Mouse (Mus musculus) forebrain, embryonic 11.5 days (tissue): ENCODE data around the gene Ciz1. TPM values are rescaled to one million over a fixed set of nuclear protein-coding genes. Genes with fewer than 3 reads are reported as not detected.

Experiments used
- ATAC-seq: fragments of 200-750 bp; cut with Nextera tagmentation; replicated peaks from 2 replicates; pipeline ENCODE4 v1.8.0; 2017; ENCODE audit warnings: moderate TSS enrichment; ENCODE audit not compliant: low FRiP score
- DNase-seq: peaks from one replicate; pipeline ENCODE4 v3.0.0-alpha.2; 2017; ENCODE audit warnings: low spot score
- H3K27ac ChIP-seq: fragments of 300-500 bp; sonication (generic); 2 replicates; pipeline ENCODE4 v1.5.1; 2014; ENCODE audit warnings: low read depth, low read length
- H3K27me3 ChIP-seq: fragments of 300-500 bp; sonication (generic); 2 replicates; pipeline ENCODE4 v1.6.1; 2014; ENCODE audit warnings: mild to moderate bottlenecking, low read length, mixed read lengths; ENCODE audit not compliant: control insufficient read depth, insufficient read depth
- H3K36me3 ChIP-seq: fragments of 300-500 bp; sonication (generic); 2 replicates; pipeline ENCODE4 v1.6.1; 2014; ENCODE audit warnings: mild to moderate bottlenecking, low read length, moderate library complexity, mixed read lengths; ENCODE audit not compliant: control insufficient read depth, insufficient read depth
- H3K4me1 ChIP-seq: fragments of 300-500 bp; sonication (generic); replicated peaks from 2 replicates; pipeline ENCODE4 v1.6.1; 2014; ENCODE audit warnings: low read length, mixed read lengths; ENCODE audit not compliant: control insufficient read depth, insufficient read depth
- H3K4me2 ChIP-seq: fragments of 300-500 bp; sonication (generic); 2 replicates; pipeline ENCODE4 v1.6.1; 2014; ENCODE audit warnings: low read depth, mild to moderate bottlenecking, low read length, moderate library complexity, mixed read lengths; ENCODE audit not compliant: severe bottlenecking
- H3K4me3 ChIP-seq: fragments of 300-500 bp; sonication (generic); 2 replicates; pipeline ENCODE4 v1.5.1; 2014; ENCODE audit warnings: low read depth, low read length
- H3K9ac ChIP-seq: fragments of 300-500 bp; sonication (generic); 2 replicates; pipeline ENCODE4 v1.6.1; 2014; ENCODE audit warnings: low read length
- H3K9me3 ChIP-seq: fragments of 300-500 bp; sonication (generic); 2 replicates; pipeline ENCODE4 v1.6.1; 2016; ENCODE audit warnings: low read length, mixed read lengths; ENCODE audit not compliant: control insufficient read depth
- WGBS: fragments of 180-500 bp; shearing (Covaris S2); extraction: QIAGEN DNeasy Blood & Tissue Kit; methylation state at CpG from one replicate; pipeline ENCODE4 v1.1.7; 2014; 5-methylcytosine and 5-hydroxymethylcytosine counted together
- polyA plus RNA-seq: library from polyadenylated mRNA; unstranded; fragments of >200 nt; fragmentation: Nextera tagmentation; extraction: Ambion mirVana; gene quantifications from 2 replicates; pipeline ENCODE4 v1.2.1, GENCODE M21; 2014

The Ciz1 gene
- polyA plus RNA-seq, 1 experiment from 2014 or later = 69.0 TPM

GRCm38 (mm10) chr2:32317791-32318417 is 34.2 kb upstream of the Ciz1 start:
- Histone ChIP-seq H3K9ac (peak overlapping the region; percentile 28), H3K36me3 (no peaks in the 10 kb centered on the region), H3K9me3 (no peaks in the 10 kb centered on the region), H3K4me1 (peaks cover 9% of the 10 kb centered on the region; the same call in 1 of the 2 replicates), H3K27me3 (no peaks in the 10 kb centered on the region), H3K27ac (peak overlapping the region; percentile 59; the same call in 1 of the 2 replicates), H3K4me3 (peak overlapping the region; percentile 14), H3K4me2 (peak overlapping the region; percentile 24)
- 10% methylated on average over 17 of the region's 19 CpGs for WGBS
- DNase-seq = peak; percentile 84
- peak; percentile 69 for ATAC-seq

- 77% methylated on average over 14 of the region's 14 CpGs for WGBS
- ATAC-seq = no peak
- H3K27ac ChIP-seq = peak overlapping the region; percentile 31; the same call in 1 of the 2 replicates
- H3K36me3 ChIP-seq = no peaks in the 10 kb centered on the region
- peak overlapping the region; percentile 28 for H3K9ac ChIP-seq
- peak overlapping the region; percentile 14; the same call in 1 of the 2 replicates for H3K4me3 ChIP-seq
- H3K9me3 ChIP-seq = no peaks in the 10 kb centered on the region
- peak overlapping the region; percentile 24 for H3K4me2 ChIP-seq
- no peaks in the 10 kb centered on the region for H3K27me3 ChIP-seq
- peaks cover 9% of the 10 kb centered on the region; the same call in 1 of the 2 replicates for H3K4me1 ChIP-seq
- no peak for DNase-seq
Measured at GRCm38 (mm10) chr2:32318709-32319585, 33.2 kb upstream of the Ciz1 start.

GRCm38 (mm10) chr2:32319586-32320580 is 32.2 kb upstream of the Ciz1 start:
- no peak overlapping the region for H3K4me2 ChIP-seq
- DNase-seq (peak; percentile 69), ATAC-seq (no peak)
- H3K9ac ChIP-seq = no peak overlapping the region
- no peaks in the 10 kb centered on the region for H3K9me3 ChIP-seq
- peaks cover 9% of the 10 kb centered on the region; the same call in 1 of the 2 replicates for H3K4me1 ChIP-seq
- no peaks in the 10 kb centered on the region for H3K36me3 ChIP-seq
- H3K4me3 ChIP-seq = no peak overlapping the region
- H3K27me3 ChIP-seq = no peaks in the 10 kb centered on the region
- WGBS = 53% methylated on average over 9 of the region's 9 CpGs
- H3K27ac ChIP-seq = peak overlapping the region; percentile 21; the same call in 1 of the 2 replicates

- H3K4me2 ChIP-seq = no peak overlapping the region
- H3K27ac ChIP-seq = no peak overlapping the region
- no peaks in the 10 kb centered on the region for H3K36me3 ChIP-seq
- H3K4me1 ChIP-seq = peaks cover 9% of the 10 kb centered on the region; the same call in 1 of the 2 replicates
- no peaks in the 10 kb centered on the region for H3K9me3 ChIP-seq
- H3K27me3 ChIP-seq = no peaks in the 10 kb centered on the region
- H3K9ac ChIP-seq = no peak overlapping the region
- 68% methylated on average over 11 of the region's 11 CpGs for WGBS
- ATAC-seq = no peak
- no peak for DNase-seq
- no peak overlapping the region for H3K4me3 ChIP-seq
Measured at GRCm38 (mm10) chr2:32320721-32321120, 31.4 kb upstream of the Ciz1 start.

GRCm38 (mm10) chr2:32321591-32322298 is 30.4 kb upstream of the Ciz1 start:
- Histone ChIP-seq H3K9me3 (no peaks in the 10 kb centered on the region), H3K27me3 (no peaks in the 10 kb centered on the region), H3K36me3 (no peaks in the 10 kb centered on the region), H3K4me1 (peaks cover 9% of the 10 kb centered on the region; the same call in 1 of the 2 replicates), H3K27ac (no peak overlapping the region), H3K4me2 (no peak overlapping the region), H3K9ac (no peak overlapping the region), H3K4me3 (no peak overlapping the region)
- 78% methylated on average over 9 of the region's 9 CpGs for WGBS
- no peak for ATAC-seq
- no peak for DNase-seq

GRCm38 (mm10) chr2:32322754-32323741 is 29.1 kb upstream of the Ciz1 start:
- Histone ChIP-seq H3K27ac (peak overlapping the region; percentile 37; the same call in 1 of the 2 replicates), H3K9me3 (no peaks in the 10 kb centered on the region), H3K9ac (no peak overlapping the region), H3K4me1 (peaks cover 4% of the 10 kb centered on the region; the same call in 1 of the 2 replicates), H3K4me2 (no peak overlapping the region), H3K36me3 (no peaks in the 10 kb centered on the region), H3K4me3 (no peak overlapping the region), H3K27me3 (no peaks in the 10 kb centered on the region)
- no peak for DNase-seq
- ATAC-seq = 0 out of 2 replicates have a peak, but pooled peaks have one; percentile 27
- WGBS = 70% methylated on average over 7 of the region's 7 CpGs

- Histone ChIP-seq H3K36me3 (no peaks in the 10 kb centered on the region), H3K27me3 (no peaks in the 10 kb centered on the region), H3K4me3 (no peak overlapping the region), H3K27ac (no peak overlapping the region), H3K4me1 (peaks cover 2% of the 10 kb centered on the region; the same call in 1 of the 2 replicates), H3K4me2 (no peak overlapping the region), H3K9me3 (no peaks in the 10 kb centered on the region), H3K9ac (no peak overlapping the region)
- DNase-seq (no peak), ATAC-seq (no peak)
- WGBS = 59% methylated on average over 4 of the region's 4 CpGs
Measured at GRCm38 (mm10) chr2:32324322-32324721, 27.8 kb upstream of the Ciz1 start.
